Mouse (Mus musculus) mouse trophoblast stem cell (cell line): Measurements from ENCODE around the gene Col6a1.

ENCODE experiments used
- in situ Hi-C, 2 experiments: fragments of 300-500 bp; cut with MseI, MboI; formaldehyde crosslinking; loops; 2 replicates in 1 of 2; 3 replicates in 1 of 2; pipeline ENCODE4 v1.15.1; 2025

The Col6a1 gene

GRCm38 (mm10) chr10:76725682-76726285, at the start of gene Col6a1:
Gene Col6a1 (minus strand): TSS chr10:76726168.
- in situ Hi-C loops, result loop anchor here in 1 of 2 experiments (25.0 kb wide), 2 partner anchors 163 to 413 kb away; partner anchors contain the start of gene Spatc1l

- in situ Hi-C loops, result no loop called here
These were observed 45.7 kb upstream of the Col6a1 start for GRCm38 (mm10) chr10:76771624-76772023.

GRCm38 (mm10) chr10:76771086-76771485, 45.1 kb upstream of the Col6a1 start:
- in situ Hi-C loops, result no loop called here

DNA sequence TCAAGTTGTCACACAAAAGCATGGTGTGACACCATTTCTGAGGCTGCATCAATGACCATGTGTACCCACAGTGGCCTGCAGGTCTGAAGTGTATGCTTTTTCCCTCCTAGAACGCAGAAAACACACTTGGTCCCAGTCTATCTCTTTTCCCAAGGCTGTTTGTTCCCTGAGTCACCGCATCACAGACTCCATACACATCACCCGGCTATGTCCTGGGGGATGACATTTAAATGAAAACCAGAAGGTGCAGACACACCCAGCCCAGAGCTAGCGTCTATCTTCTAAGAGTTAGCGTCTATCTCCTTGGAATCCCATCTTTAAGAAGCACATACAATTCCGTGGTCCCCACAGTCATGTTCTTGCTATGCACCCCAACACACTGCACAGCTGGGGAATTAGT, 43.6 kb upstream of the Col6a1 start:
- in situ Hi-C loops, result no loop called here

- in situ Hi-C loops, result no loop called here
These were observed 40.2 kb upstream of the Col6a1 start for GRCm38 (mm10) chr10:76766196-76766595.

DNA sequence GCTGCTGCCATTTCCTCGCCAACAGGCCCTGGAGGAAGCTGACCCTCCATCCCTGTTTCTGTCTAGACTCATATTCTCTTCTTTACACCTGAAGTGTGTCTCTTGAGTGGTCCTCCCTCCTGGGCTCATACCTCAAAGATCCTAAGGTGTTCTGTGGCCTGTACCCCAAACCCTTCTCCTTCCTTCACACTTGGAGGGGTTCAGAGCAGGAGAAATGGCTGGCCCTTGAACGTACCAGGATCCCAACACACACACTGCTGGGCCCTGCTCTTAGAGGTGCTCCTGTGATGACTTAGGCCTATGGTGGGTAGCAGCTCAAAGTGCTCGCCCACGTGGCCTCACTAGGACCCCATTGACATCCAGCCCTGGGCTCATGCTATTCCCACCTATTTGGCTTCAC, 39.0 kb upstream of the Col6a1 start:
- in situ Hi-C loops, result no loop called here

GRCm38 (mm10) chr10:76763016-76763415, 37.0 kb upstream of the Col6a1 start:
- in situ Hi-C loops, result no loop called here

DNA sequence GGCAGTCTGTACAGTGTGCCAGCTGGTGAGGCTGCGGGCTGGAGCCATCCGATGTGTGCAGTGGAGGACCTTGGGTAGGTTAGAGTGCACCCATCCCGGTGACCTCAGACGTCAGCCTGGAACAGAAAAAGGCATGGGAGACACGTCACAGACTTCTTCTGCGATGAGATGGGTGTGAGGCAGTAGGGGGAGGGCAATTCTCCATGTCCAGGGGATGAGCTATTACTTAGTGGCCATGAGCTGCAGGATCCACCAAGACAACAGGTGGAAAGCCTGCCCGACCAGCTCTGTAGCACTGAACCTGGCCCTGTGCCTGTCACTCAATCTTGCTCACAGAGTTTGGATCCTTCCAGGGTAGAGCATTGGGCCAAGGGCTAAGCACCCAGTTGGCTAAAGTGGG, 36.4 kb upstream of the Col6a1 start:
- in situ Hi-C loops, result no loop called here

DNA sequence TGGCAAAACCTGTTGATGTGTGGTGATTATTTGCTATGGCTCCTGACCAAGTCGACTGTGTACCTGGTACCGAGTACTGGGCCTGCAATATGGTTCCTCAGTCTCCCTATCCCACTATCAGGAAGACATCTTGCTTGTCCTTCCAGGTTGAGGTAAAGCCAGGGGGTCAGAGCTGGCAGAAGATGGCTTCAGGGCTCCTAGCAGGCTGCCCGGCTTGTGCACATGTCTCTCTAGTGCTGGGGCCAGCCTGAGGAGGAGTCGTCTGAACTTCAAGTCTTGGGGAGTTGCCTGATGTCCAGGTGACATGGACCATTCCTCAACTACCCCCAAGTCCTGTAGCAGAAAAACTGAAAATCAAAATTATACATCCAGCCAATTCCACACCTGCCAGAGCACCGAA, 33.9 kb upstream of the Col6a1 start:
- in situ Hi-C loops, result no loop called here

GRCm38 (mm10) chr10:76753640-76754039, 27.7 kb upstream of the Col6a1 start:
- in situ Hi-C loops, result no loop called here

- in situ Hi-C loops, result loop anchor here in 1 of 2 experiments (25.0 kb wide), 2 partner anchors 182 to 432 kb away; partner anchors contain the start of gene Spatc1l
These were observed 18.3 kb upstream of the Col6a1 start for GRCm38 (mm10) chr10:76744267-76744666.

- in situ Hi-C loops, result loop anchor here (10.0 to 25.0 kb wide), 4 partner anchors 112 to 424 kb away; partner anchors contain the start of genes Col6a2 (in 1 of the 2) and Spatc1l (in 1 of the 2)
These were observed 10.8 kb upstream of the Col6a1 start for GRCm38 (mm10) chr10:76736764-76737163.

- in situ Hi-C loops, result loop anchor here (10.0 to 25.0 kb wide), 4 partner anchors 110 to 423 kb away; partner anchors contain the start of genes Col6a2 (in 1 of the 2) and Spatc1l (in 1 of the 2)
These were observed 9.0 kb upstream of the Col6a1 start for GRCm38 (mm10) chr10:76734979-76735378.

DNA sequence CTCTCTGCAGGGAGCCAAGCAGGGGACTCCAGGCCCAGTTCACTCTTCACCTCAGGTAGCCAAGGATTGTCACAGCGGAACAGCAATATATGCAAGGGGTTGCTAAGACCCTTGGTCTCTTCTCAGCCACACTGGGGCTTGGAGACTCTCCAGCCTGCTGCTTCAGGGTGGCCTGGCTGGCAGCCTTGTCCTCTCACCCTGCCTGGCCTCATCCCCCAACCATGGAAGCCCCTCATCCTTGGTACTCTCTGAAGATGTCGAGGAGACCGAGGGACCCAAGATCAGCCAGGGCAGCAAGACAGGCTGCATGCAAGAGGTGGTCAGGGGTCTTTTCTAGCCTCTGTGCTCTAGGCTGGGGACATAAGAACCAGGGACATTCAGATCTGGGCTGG, 7.7 kb upstream of the Col6a1 start:
- in situ Hi-C loops, result loop anchor here (10.0 to 25.0 kb wide), 4 partner anchors 109 to 421 kb away; partner anchors contain the start of genes Col6a2 (in 1 of the 2) and Spatc1l (in 1 of the 2)

- in situ Hi-C loops, result loop anchor here (10.0 to 25.0 kb wide), 4 partner anchors 108 to 421 kb away; partner anchors contain the start of genes Col6a2 (in 1 of the 2) and Spatc1l (in 1 of the 2)
These were observed 7.1 kb upstream of the Col6a1 start for GRCm38 (mm10) chr10:76732881-76733676.

DNA sequence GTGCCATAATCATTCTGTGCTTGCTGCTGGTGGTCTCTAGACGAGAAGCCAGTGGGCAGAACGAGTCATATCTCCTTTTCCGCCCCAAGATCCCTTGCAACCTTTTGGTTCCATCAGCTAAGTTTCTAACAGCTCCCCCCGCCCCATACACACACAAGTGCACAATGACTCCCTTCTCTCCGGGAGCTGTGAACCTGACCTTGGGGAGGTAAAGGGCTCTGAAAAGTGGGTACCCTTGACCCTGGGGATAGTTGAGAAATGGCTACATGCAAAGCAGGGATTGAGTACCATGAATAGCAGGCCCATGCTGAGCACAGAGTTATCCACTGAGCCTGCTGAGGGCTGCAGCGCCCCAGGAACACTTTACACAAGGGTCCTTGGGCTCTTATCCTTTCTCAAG, 6.4 kb upstream of the Col6a1 start:
- in situ Hi-C loops, result loop anchor here (10.0 to 25.0 kb wide), 4 partner anchors 108 to 420 kb away; partner anchors contain the start of genes Col6a2 (in 1 of the 2) and Spatc1l (in 1 of the 2)

DNA sequence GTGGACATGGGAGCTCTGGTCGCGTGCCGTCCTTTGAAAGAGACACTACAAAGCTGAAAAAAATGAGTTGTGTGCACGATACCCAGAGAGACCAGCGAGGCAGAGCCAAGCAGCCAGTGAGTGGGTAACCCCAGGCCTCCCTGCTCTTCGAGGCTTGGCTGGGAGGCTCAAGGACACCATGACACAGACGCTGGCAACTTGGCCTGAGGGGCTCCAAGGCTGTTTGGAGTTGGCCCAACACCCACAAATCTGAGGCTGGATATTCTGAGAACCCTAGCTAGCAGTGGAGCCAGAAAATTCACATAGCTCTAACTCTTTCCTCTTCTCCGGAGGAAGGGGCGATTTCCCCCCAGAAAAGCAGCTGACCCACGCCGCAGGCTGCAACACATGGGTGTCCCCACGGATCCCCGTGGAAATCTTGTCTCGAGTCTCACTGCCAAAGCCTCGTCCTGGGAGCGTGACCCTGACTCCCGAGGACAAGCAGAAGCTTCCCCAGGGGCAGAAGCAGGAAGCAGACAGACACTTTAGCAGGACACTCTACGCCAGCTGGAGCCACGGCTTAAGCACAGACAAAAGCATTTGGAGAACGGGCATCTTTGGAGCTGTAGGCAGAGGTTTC, 5.8 kb upstream of the Col6a1 start:
- in situ Hi-C loops, result loop anchor here (10.0 to 25.0 kb wide), 4 partner anchors 107 to 419 kb away; partner anchors contain the start of genes Col6a2 (in 1 of the 2) and Spatc1l (in 1 of the 2)

DNA sequence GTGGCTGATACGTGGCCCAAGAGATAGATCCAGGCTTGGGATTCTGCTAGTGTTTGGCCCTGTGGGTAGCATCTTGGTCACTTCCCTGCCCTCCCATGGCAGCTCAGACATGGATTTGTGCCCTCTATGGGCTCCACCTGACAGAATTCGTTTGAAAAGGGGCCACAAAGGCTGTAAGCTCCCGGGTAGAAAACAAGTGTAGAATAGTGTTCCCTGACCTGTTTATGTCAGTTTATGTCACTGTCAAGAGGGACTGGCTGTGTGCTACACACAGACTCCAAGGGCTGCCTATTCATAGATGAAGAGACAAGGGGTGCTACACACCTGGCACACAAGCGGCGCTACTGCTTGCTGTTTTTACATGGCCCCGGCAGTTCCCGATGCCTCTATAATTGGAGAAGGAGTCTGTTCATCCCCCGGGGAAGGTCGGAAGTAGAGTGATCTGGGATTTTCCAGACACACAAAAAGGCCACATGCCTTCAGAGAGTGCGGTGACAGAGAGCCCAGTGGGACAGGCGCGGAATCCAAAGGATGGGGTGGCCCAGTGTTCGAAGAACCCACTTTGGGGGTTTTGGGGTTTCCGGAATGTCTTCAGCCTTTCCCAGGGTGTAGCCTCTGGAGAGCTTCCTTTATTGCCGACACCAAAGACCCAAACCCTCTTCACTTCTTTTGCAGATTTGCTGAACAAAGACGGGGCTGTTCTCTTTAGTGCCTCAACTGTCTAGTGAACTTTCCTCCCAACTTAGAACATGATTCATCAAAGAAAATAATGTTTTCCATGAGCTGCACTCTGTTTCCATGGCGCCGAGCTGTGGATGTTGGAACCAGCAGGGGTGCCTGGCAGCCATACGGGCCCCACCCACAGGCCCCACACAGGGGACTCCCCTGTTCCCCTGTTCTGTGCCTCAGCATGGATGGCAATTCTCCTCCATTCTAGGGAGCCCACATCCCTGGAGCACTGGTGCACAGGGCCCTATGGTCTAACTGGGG, 4.0 kb upstream of the Col6a1 start:
- in situ Hi-C loops, result loop anchor here (10.0 to 25.0 kb wide), 4 partner anchors 105 to 418 kb away; partner anchors contain the start of genes Col6a2 (in 1 of the 2) and Spatc1l (in 1 of the 2)

DNA sequence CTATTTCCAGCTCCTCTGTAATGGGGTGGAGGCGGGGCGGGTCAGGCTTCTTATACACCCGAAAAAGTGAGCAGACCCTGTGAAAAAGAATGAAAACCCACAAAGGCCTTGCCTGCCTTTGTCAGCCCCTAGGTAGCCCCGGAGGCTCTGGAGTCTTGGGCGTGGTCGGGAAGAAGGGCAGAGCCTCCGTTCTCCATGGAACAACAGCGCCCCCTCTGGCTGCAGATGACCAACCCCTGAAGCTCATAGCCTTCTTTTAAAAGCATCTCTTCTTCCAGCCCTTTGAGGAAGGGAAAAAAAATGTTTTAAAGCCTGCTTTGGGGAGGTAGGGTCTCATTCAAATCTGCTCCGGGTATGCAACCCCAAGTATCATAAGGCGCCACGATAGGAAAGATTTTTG, 2.4 kb upstream of the Col6a1 start:
- in situ Hi-C loops, result loop anchor here in 1 of 2 experiments (25.0 kb wide), 2 partner anchors 166 to 416 kb away; partner anchors contain the start of gene Spatc1l

DNA sequence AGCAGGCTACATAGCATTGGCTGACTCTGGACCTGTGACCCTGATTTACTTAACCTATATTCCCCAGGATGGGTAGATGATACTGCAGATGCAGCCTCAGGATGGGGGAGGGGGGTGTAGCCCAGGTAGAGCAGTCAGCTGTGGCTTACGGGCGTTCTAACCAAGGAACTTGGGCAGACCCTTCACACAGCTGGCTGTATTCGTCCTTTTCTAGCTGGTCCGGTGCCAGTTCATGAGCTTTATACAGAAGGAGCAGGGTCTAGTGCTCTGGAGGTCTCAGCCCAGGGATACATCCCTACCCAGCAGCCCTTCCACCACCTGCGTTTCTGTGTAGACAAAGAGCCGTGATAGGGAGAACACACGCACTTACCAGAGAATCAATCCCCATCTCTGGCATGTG, 1.3 kb upstream of the Col6a1 start:
- in situ Hi-C loops, result loop anchor here in 1 of 2 experiments (25.0 kb wide), 2 partner anchors 165 to 415 kb away; partner anchors contain the start of gene Spatc1l
